ENCODE assay signal across 8 mouse cellular contexts in genomic region chr1:171411492-171411941, GRCm38 (mm10). TPM values are rescaled to one million over a fixed set of nuclear protein-coding genes. Genes with fewer than 3 reads are reported as not detected.
DNase-seq lines count a peak whose midpoint lies in the region; ATAC-seq and TF ChIP-seq lines count a peak whose summit lies in the region.

No protein-coding gene starts in this region.

- peak; percentile 74 for ATAC-seq in embryonic facial prominence, embryonic 15.5 days (ENCODE audit: insufficient number of reproducible peaks, low FRiP score, low TSS enrichment, low read depth)
- peak; percentile 64 for ATAC-seq in intestine, postnatal 0 days
- ATAC-seq in neural tube, embryonic 13.5 days (ENCODE audit: low read depth): peak; percentile 80

- under 1% methylated on average over 39 of the region's 39 CpGs for WGBS in lung, adult 2 months
- WGBS in embryonic facial prominence, embryonic 15.5 days: under 1% methylated on average over 39 of the region's 39 CpGs
- under 1% methylated on average over 39 of the region's 39 CpGs for WGBS in intestine, postnatal 0 days
- under 1% methylated on average over 39 of the region's 39 CpGs for WGBS in neural tube, embryonic 13.5 days

- peaks cover 18% of the 10 kb centered on the region for H3K27me3 ChIP-seq in embryonic facial prominence, embryonic 15.5 days
- 0 out of 2 replicates have a peak, but pooled peaks cover 6% of the 10 kb centered on the region for H3K27me3 ChIP-seq in intestine, postnatal 0 days (replicated peaks; ENCODE audit: control insufficient read depth, insufficient read depth, low read length)
- H3K27me3 ChIP-seq in neural tube, embryonic 13.5 days: peaks cover 29% of the 10 kb centered on the region

- peaks cover 14% of the 10 kb centered on the region for H3K36me3 ChIP-seq in embryonic facial prominence, embryonic 15.5 days
- peaks cover 14% of the 10 kb centered on the region for H3K36me3 ChIP-seq in intestine, postnatal 0 days (ENCODE audit: control insufficient read depth, insufficient read depth)
- H3K36me3 ChIP-seq in neural tube, embryonic 13.5 days: peaks cover 21% of the 10 kb centered on the region

- DNase-seq in lung, adult 2 months: no peak
- no peak for DNase-seq in lung, postnatal 4 days
- no peak for DNase-seq in embryo, embryonic 11 days
- no peak for DNase-seq in frontal cortex, postnatal 36 days (ENCODE audit: low spot score in 2 of 2)
- DNase-seq in urinary bladder, postnatal 4 days (ENCODE audit: low spot score in 2 of 2): no peak

- no peak for TF ChIP-seq CTCF in lung, adult 2 months (IDR thresholded peaks at IDR 0.05; ENCODE audit: insufficient read depth, low read length)
- no peak for TF ChIP-seq CTCF in intestine, postnatal 0 days (IDR thresholded peaks at IDR 0.05; ENCODE audit: low read depth)

- no peak for TF ChIP-seq POLR2A in lung, adult 2 months (IDR thresholded peaks at IDR 0.05; ENCODE audit: borderline replicate concordance, extremely low read depth, low read depth, low read length)

- peak overlapping the region; percentile 63 for H3K4me2 ChIP-seq in embryonic facial prominence, embryonic 15.5 days (replicated peaks)
- H3K4me2 ChIP-seq in intestine, postnatal 0 days (replicated peaks; ENCODE audit: low read depth): peak overlapping the region; percentile 72
- peak overlapping the region; percentile 66 for H3K4me2 ChIP-seq in neural tube, embryonic 13.5 days

- no peaks in the 10 kb centered on the region for H3K9me3 ChIP-seq in embryonic facial prominence, embryonic 15.5 days (replicated peaks)
- H3K9me3 ChIP-seq in intestine, postnatal 0 days (ENCODE audit: control insufficient read depth): no peaks in the 10 kb centered on the region
- H3K9me3 ChIP-seq in neural tube, embryonic 13.5 days: no peaks in the 10 kb centered on the region

- peak overlapping the region; percentile 97 for H3K27ac ChIP-seq in embryonic facial prominence, embryonic 15.5 days (replicated peaks)
- peak overlapping the region; percentile 91 for H3K27ac ChIP-seq in intestine, postnatal 0 days (ENCODE audit: low read depth, low read length)
- H3K27ac ChIP-seq in neural tube, embryonic 13.5 days (replicated peaks): peak overlapping the region; percentile 95

- 0 out of 2 replicates have a peak, but pooled peaks cover 2% of the 10 kb centered on the region for H3K4me1 ChIP-seq in lung, adult 2 months (ENCODE audit: control insufficient read depth, insufficient read depth, low read length)
- H3K4me1 ChIP-seq in embryonic facial prominence, embryonic 15.5 days: peaks cover 15% of the 10 kb centered on the region
- H3K4me1 ChIP-seq in intestine, postnatal 0 days (replicated peaks; ENCODE audit: control insufficient read depth, insufficient read depth, low read length): no peaks in the 10 kb centered on the region
- H3K4me1 ChIP-seq in neural tube, embryonic 13.5 days (replicated peaks): peaks cover 22% of the 10 kb centered on the region

- H3K9ac ChIP-seq in embryonic facial prominence, embryonic 15.5 days: peak overlapping the region; percentile 96
- H3K9ac ChIP-seq in intestine, postnatal 0 days (ENCODE audit: low read depth, low read length): peak overlapping the region; percentile 93
- H3K9ac ChIP-seq in neural tube, embryonic 13.5 days: peak overlapping the region; percentile 99

- peak overlapping the region; percentile 100 for H3K4me3 ChIP-seq in lung, adult 2 months (replicated peaks; ENCODE audit: extremely low read depth, low read depth, low read length)
- peak overlapping the region; percentile 95 for H3K4me3 ChIP-seq in embryonic facial prominence, embryonic 15.5 days (replicated peaks)
- peak overlapping the region; percentile 100 for H3K4me3 ChIP-seq in intestine, postnatal 0 days (ENCODE audit: low read depth, low read length)
- peak overlapping the region; percentile 92 for H3K4me3 ChIP-seq in neural tube, embryonic 13.5 days

RNA-seq across cellular contexts. Expression of gene Usf1, which starts 0.4 kb away (rescaled TPM):
- 95.3 and 107 TPM in 2 replicates for polyA plus RNA-seq in lung, adult 2 months (2012; rRNA removed)
- polyA plus RNA-seq in embryonic facial prominence, embryonic 15.5 days (2015; fragmentation: Nextera tagmentation; extraction: Ambion mirVana): 74.6 and 85.2 TPM in 2 replicates
- polyA plus RNA-seq in intestine, postnatal 0 days (2015; fragmentation: Nextera tagmentation; extraction: Ambion mirVana): 35.1 and 36.5 TPM in 2 replicates
- 183 and 188 TPM in 2 replicates for polyA plus RNA-seq in neural tube, embryonic 13.5 days (2015; fragmentation: Nextera tagmentation; extraction: Ambion mirVana)

RNA-seq across cellular contexts. Expression of gene Tstd1, which starts 7.2 kb away (rescaled TPM):
- polyA plus RNA-seq in lung, adult 2 months (2012; rRNA removed): 8.9 and 16.2 TPM in 2 replicates
- 8.1 and 11.8 TPM in 2 replicates for polyA plus RNA-seq in embryonic facial prominence, embryonic 15.5 days (2015; fragmentation: Nextera tagmentation; extraction: Ambion mirVana)
- polyA plus RNA-seq in intestine, postnatal 0 days (2015; fragmentation: Nextera tagmentation; extraction: Ambion mirVana): 1.7 and 2.8 TPM in 2 replicates
- polyA plus RNA-seq in neural tube, embryonic 13.5 days (2015; fragmentation: Nextera tagmentation; extraction: Ambion mirVana): 7.8 and 8.5 TPM in 2 replicates

RNA-seq across cellular contexts. Expression of gene Arhgap30, which starts 22.8 kb away (rescaled TPM):
- 11.6 and 17.5 TPM in 2 replicates for polyA plus RNA-seq in lung, adult 2 months (2012; rRNA removed)
- polyA plus RNA-seq in embryonic facial prominence, embryonic 15.5 days (2015; fragmentation: Nextera tagmentation; extraction: Ambion mirVana): 2.6 and 3.1 TPM in 2 replicates
- polyA plus RNA-seq in intestine, postnatal 0 days (2015; fragmentation: Nextera tagmentation; extraction: Ambion mirVana): 1.3 TPM in 2 replicates
- polyA plus RNA-seq in neural tube, embryonic 13.5 days (2015; fragmentation: Nextera tagmentation; extraction: Ambion mirVana): 1.2 TPM in 2 replicates

RNA-seq across cellular contexts. Expression of gene F11r, which starts 25.8 kb away (rescaled TPM):
- 108 and 149 TPM in 2 replicates for polyA plus RNA-seq in lung, adult 2 months (2012; rRNA removed)
- polyA plus RNA-seq in embryonic facial prominence, embryonic 15.5 days (2015; fragmentation: Nextera tagmentation; extraction: Ambion mirVana): 66.5 and 73.3 TPM in 2 replicates
- 72.5 and 83.1 TPM in 2 replicates for polyA plus RNA-seq in intestine, postnatal 0 days (2015; fragmentation: Nextera tagmentation; extraction: Ambion mirVana)
- 14.7 and 15.1 TPM in 2 replicates for polyA plus RNA-seq in neural tube, embryonic 13.5 days (2015; fragmentation: Nextera tagmentation; extraction: Ambion mirVana)

RNA-seq across cellular contexts. Expression of gene Nectin4, which starts 41.6 kb away (rescaled TPM):
- 10.3 and 19.2 TPM in 2 replicates for polyA plus RNA-seq in lung, adult 2 months (2012; rRNA removed)
- 39.0 and 43.7 TPM in 2 replicates for polyA plus RNA-seq in embryonic facial prominence, embryonic 15.5 days (2015; fragmentation: Nextera tagmentation; extraction: Ambion mirVana)
- polyA plus RNA-seq in intestine, postnatal 0 days (2015; fragmentation: Nextera tagmentation; extraction: Ambion mirVana): 0.38 and 0.48 TPM in 2 replicates
- 2.1 TPM in 2 replicates for polyA plus RNA-seq in neural tube, embryonic 13.5 days (2015; fragmentation: Nextera tagmentation; extraction: Ambion mirVana)
